Mouse (Mus musculus) erythroblast, embryonic 14.5 days (primary cell): ENCODE measurements at regions not wholly inside any gene's neighbourhood (a gene's known extent, or its start where the extent isn't known, plus 50 kb on each side); places are given as distances from the start of the nearest gene placed in this dataset.

Experiments used
- GATA1 ChIP-seq: IDR thresholded peaks from 2 replicates; pipeline ENCODE4 v1.6.1; 2012; ENCODE audit warnings: low read length, inconsistent platforms, mixed read lengths
- TAL1 ChIP-seq: IDR thresholded peaks from 3 replicates; pipeline ENCODE4 v1.6.1; 2012; ENCODE audit warnings: low read length, inconsistent platforms, mixed read lengths

DNA sequence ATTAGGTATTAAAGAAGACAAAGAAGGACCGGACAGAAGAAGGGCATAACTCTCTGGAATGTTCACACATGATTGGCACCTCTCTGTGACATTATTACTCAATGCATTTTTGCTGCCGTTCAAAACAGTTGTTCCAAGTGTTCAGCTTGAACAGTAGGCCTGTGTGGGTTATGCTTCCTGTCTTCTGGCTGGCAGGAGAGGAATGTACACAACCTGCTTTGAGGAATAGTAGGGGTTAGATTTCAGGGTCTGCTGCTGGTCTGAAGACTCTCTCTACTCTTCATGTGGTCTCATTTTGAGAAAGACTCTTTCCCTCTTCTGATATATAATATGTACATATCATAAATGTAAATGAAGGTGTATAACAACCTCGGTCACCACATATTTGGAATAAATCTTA lies 137.2 kb upstream of the Adgra3 start:
- no peak for TF ChIP-seq GATA1
- no peak for TF ChIP-seq TAL1
